Mouse (Mus musculus): ENCODE data around the gene Plekha5. TPM values are rescaled to one million over a fixed set of nuclear protein-coding genes. Genes with fewer than 3 reads are reported as not detected.

Plekha5 gene
- polyA plus RNA-seq, 1 experiment from 2014 or later, result 28.6 TPM

DNA sequence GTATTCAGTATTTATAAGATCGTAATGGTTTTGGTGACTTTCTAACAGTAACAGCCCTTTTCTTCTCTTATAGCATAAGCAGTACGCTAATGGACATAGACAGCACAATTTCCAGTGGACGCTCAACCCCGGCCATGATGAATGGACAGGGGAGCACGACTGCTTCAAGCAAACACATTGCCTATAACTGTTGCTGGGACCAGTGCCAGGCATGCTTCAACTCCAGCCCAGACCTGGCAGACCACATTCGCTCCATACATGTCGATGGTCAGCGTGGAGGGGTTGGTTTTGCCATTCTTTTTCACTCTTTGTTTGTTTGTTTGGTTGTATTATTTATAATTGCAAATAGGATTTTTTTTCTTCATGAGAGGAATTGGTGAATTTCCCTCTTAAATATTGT is 209.8 kb downstream of the Plekha5 start:
- Histone ChIP-seq H3K4me1 (replicated peaks; ENCODE audit: control insufficient read depth, insufficient read depth, low read length) (no peaks in the 10 kb centered on the region), H3K36me3 (ENCODE audit: control insufficient read depth, insufficient read depth, low read length) (peaks cover 10% of the 10 kb centered on the region), H3K4me3 (ENCODE audit: low read depth, low read length) (no peak overlapping the region), H3K27ac (ENCODE audit: low read depth, low read length) (no peak overlapping the region), H3K9me3 (ENCODE audit: control insufficient read depth, low read length) (no peaks in the 10 kb centered on the region), H3K4me2 (no peak overlapping the region), H3K9ac (ENCODE audit: low read depth, low read length) (no peak overlapping the region), H3K27me3 (replicated peaks; ENCODE audit: control insufficient read depth, insufficient read depth, low read length) (no peaks in the 10 kb centered on the region)
- WGBS, result 86% methylated on average over 8 of the region's 8 CpGs
- DNase-seq (ENCODE audit: low spot score) (no peak), ATAC-seq (replicated peaks; ENCODE audit: low FRiP score) (no peak)

DNA sequence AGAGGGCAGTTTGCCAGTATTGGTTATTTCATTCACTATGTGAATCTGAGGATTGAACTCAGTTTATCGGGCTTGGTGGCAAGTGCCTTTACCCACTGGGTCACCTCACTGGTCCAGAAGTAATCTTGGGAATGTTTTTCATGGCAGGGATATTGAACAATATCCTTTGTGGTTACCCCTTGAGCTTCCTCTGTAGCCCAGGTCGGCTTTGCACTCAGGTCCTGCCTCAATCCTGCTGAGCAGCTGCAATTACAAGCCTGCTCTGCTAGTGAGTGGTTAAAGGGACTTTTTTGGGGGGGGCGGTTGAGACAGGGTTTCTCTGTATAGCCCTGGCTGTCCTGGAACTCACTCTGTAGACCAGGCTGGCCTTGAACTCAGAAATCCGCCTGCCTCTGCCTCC is 212.4 kb downstream of the Plekha5 start:
- H3K9ac ChIP-seq (ENCODE audit: low read depth, low read length), result no peak overlapping the region
- no peaks in the 10 kb centered on the region for H3K27me3 ChIP-seq (replicated peaks; ENCODE audit: control insufficient read depth, insufficient read depth, low read length)
- WGBS, result 81% methylated on average over 4 of the region's 4 CpGs
- no peaks in the 10 kb centered on the region for H3K4me1 ChIP-seq (replicated peaks; ENCODE audit: control insufficient read depth, insufficient read depth, low read length)
- ATAC-seq (replicated peaks; ENCODE audit: low FRiP score) (no peak), DNase-seq (ENCODE audit: low spot score) (no peak)
- H3K4me3 ChIP-seq (ENCODE audit: low read depth, low read length), result no peak overlapping the region
- H3K9me3 ChIP-seq (ENCODE audit: control insufficient read depth, low read length), result no peaks in the 10 kb centered on the region
- no peak overlapping the region for H3K27ac ChIP-seq (ENCODE audit: low read depth, low read length)
- no peak overlapping the region for H3K4me2 ChIP-seq
- H3K36me3 ChIP-seq (ENCODE audit: control insufficient read depth, insufficient read depth, low read length), result peaks cover 10% of the 10 kb centered on the region

DNA sequence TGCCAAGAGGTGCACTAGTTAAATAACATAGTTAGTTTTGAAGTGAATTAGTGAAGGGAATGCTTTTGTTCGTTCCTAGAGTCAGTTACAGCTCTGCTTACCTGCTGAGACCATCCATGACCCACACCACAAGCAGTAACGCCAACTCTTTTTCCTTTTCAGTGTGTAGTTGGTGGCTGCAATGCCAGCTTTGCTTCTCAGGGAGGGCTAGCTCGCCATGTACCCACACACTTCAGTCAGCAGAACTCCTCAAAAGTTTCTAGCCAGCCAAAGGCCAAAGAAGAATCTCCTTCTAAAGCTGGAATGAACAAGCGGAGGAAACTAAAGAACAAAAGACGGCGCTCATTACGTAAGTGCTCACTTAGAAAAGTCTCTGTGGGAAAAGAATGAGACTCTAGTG is 218.2 kb downstream of the Plekha5 start:
- H3K4me2 ChIP-seq, result no peak overlapping the region
- no peak overlapping the region for H3K4me3 ChIP-seq (ENCODE audit: low read depth, low read length)
- peaks cover 29% of the 10 kb centered on the region for H3K36me3 ChIP-seq (ENCODE audit: control insufficient read depth, insufficient read depth, low read length)
- no peaks in the 10 kb centered on the region for H3K4me1 ChIP-seq (replicated peaks; ENCODE audit: control insufficient read depth, insufficient read depth, low read length)
- 95% methylated on average over 7 of the region's 7 CpGs for WGBS
- ATAC-seq (replicated peaks; ENCODE audit: low FRiP score) (no peak), DNase-seq (ENCODE audit: low spot score) (no peak)
- no peaks in the 10 kb centered on the region for H3K9me3 ChIP-seq (ENCODE audit: control insufficient read depth, low read length)
- H3K27me3 ChIP-seq (replicated peaks; ENCODE audit: control insufficient read depth, insufficient read depth, low read length), result no peaks in the 10 kb centered on the region
- H3K9ac ChIP-seq (ENCODE audit: low read depth, low read length), result no peak overlapping the region
- H3K27ac ChIP-seq (ENCODE audit: low read depth, low read length), result no peak overlapping the region

DNA sequence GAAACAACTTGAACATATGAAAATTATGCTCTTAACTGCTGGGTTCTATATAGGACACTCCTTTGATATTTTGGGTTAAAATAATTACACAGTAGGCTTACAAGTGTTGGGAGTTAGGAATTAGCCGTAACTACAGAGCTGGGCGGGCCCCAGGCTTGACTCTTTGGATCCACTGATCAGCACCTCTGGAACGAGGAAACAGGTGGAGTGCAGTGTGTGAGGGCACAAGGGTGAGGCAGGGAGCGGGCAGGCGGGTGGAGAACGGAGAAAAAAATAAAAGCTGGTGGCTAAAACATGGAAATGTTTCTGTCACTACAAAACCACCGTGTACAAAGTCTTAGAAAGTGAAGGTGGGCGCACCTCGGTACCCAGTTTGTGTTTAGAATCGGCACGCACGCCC is 218.8 kb downstream of the Plekha5 start:
- H3K4me1 ChIP-seq (replicated peaks; ENCODE audit: control insufficient read depth, insufficient read depth, low read length), result no peaks in the 10 kb centered on the region
- H3K36me3 ChIP-seq (ENCODE audit: control insufficient read depth, insufficient read depth, low read length), result peaks cover 29% of the 10 kb centered on the region
- no peak overlapping the region for H3K4me3 ChIP-seq (ENCODE audit: low read depth, low read length)
- 92% methylated on average over 12 of the region's 12 CpGs for WGBS
- DNase-seq (ENCODE audit: low spot score) (no peak), ATAC-seq (replicated peaks; ENCODE audit: low FRiP score) (no peak)
- H3K4me2 ChIP-seq, result no peak overlapping the region
- H3K9ac ChIP-seq (ENCODE audit: low read depth, low read length), result no peak overlapping the region
- H3K9me3 ChIP-seq (ENCODE audit: control insufficient read depth, low read length), result no peaks in the 10 kb centered on the region
- no peaks in the 10 kb centered on the region for H3K27me3 ChIP-seq (replicated peaks; ENCODE audit: control insufficient read depth, insufficient read depth, low read length)
- H3K27ac ChIP-seq (ENCODE audit: low read depth, low read length), result no peak overlapping the region

DNA sequence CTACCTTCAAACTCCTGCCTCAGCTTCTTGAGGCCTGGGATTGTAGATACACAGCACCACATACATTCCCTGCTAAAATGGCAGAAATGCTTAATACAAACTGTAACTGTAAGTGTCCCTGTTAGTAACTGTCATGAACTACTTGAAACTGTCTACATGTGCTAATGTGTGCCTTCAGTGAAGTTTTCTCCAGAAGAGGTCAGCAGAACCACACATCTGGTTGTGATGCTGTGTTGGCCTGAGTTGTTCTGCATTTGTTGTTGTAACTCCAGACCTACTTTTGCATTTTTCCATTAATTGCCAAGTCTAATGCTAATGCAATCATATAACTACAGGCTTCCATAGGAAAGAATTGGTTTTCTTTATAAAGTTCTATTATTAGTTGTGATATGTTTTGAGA is 222.1 kb downstream of the Plekha5 start:
- ATAC-seq (replicated peaks; ENCODE audit: low FRiP score), result no peak
- Histone ChIP-seq H3K27me3 (replicated peaks; ENCODE audit: control insufficient read depth, insufficient read depth, low read length) (no peaks in the 10 kb centered on the region), H3K4me3 (ENCODE audit: low read depth, low read length) (no peak overlapping the region), H3K36me3 (ENCODE audit: control insufficient read depth, insufficient read depth, low read length) (peaks cover 28% of the 10 kb centered on the region; the same call in 1 of the 2 replicates), H3K9ac (ENCODE audit: low read depth, low read length) (no peak overlapping the region), H3K27ac (ENCODE audit: low read depth, low read length) (no peak overlapping the region), H3K4me2 (no peak overlapping the region), H3K4me1 (replicated peaks; ENCODE audit: control insufficient read depth, insufficient read depth, low read length) (no peaks in the 10 kb centered on the region), H3K9me3 (ENCODE audit: control insufficient read depth, low read length) (no peaks in the 10 kb centered on the region)
- no peak for DNase-seq (ENCODE audit: low spot score)

Other genes with a start within 250 kb of the Plekha5 start
- gene Aebp2, start 198.6 kb downstream of the Plekha5 start, polyA plus RNA-seq (2014; fragmentation: Nextera tagmentation; extraction: Ambion mirVana), result 10.3 and 10.5 TPM in 2 replicates

Measured in liver, embryonic 11.5 days (tissue).